Mouse (Mus musculus): ENCODE data around the gene Prom1. TPM values are rescaled to one million over a fixed set of nuclear protein-coding genes. Genes with fewer than 3 reads are reported as not detected.

Gene Prom1
- polyA plus RNA-seq, 1 experiment, result not detected

GRCm38 (mm10) chr5:44096996-44097395 is 4.8 kb downstream of the Prom1 start:
- no peak for TF ChIP-seq GATA1 (IDR thresholded peaks at IDR 0.05; ENCODE audit: low read length)

GRCm38 (mm10) chr5:44096106-44096505 is 5.7 kb downstream of the Prom1 start:
- TF ChIP-seq GATA1 (IDR thresholded peaks at IDR 0.05; ENCODE audit: low read length), result no peak

- no peak for TF ChIP-seq GATA1 (IDR thresholded peaks at IDR 0.05; ENCODE audit: low read length)
These were observed 6.1 kb downstream of the Prom1 start for GRCm38 (mm10) chr5:44095697-44096096.

- no peak for TF ChIP-seq GATA1 (IDR thresholded peaks at IDR 0.05; ENCODE audit: low read length)
These were observed 14.8 kb downstream of the Prom1 start for GRCm38 (mm10) chr5:44087034-44087433.

- no peak for TF ChIP-seq GATA1 (IDR thresholded peaks at IDR 0.05; ENCODE audit: low read length)
These were observed 16.0 kb downstream of the Prom1 start for GRCm38 (mm10) chr5:44085871-44086270.

GRCm38 (mm10) chr5:44081108-44081507 is 20.7 kb downstream of the Prom1 start:
- no peak for TF ChIP-seq GATA1 (IDR thresholded peaks at IDR 0.05; ENCODE audit: low read length)

GRCm38 (mm10) chr5:44080276-44081054 is 21.4 kb downstream of the Prom1 start:
- TF ChIP-seq GATA1 (IDR thresholded peaks at IDR 0.05; ENCODE audit: low read length), result no peak

GRCm38 (mm10) chr5:44075432-44075831 is 26.4 kb downstream of the Prom1 start:
- TF ChIP-seq GATA1 (IDR thresholded peaks at IDR 0.05; ENCODE audit: low read length), result no peak

GRCm38 (mm10) chr5:44073634-44074033 is 28.2 kb downstream of the Prom1 start:
- TF ChIP-seq GATA1 (IDR thresholded peaks at IDR 0.05; ENCODE audit: low read length), result no peak

- no peak for TF ChIP-seq GATA1 (IDR thresholded peaks at IDR 0.05; ENCODE audit: low read length)
These were observed 31.2 kb downstream of the Prom1 start for GRCm38 (mm10) chr5:44070529-44071133.

GRCm38 (mm10) chr5:44058258-44058657 is 43.6 kb downstream of the Prom1 start:
- no peak for TF ChIP-seq GATA1 (IDR thresholded peaks at IDR 0.05; ENCODE audit: low read length)

- no peak for TF ChIP-seq GATA1 (IDR thresholded peaks at IDR 0.05; ENCODE audit: low read length)
These were observed 51.6 kb downstream of the Prom1 start for GRCm38 (mm10) chr5:44050213-44050612.

GRCm38 (mm10) chr5:44049395-44049976 is 52.3 kb downstream of the Prom1 start:
- TF ChIP-seq GATA1 (IDR thresholded peaks at IDR 0.05; ENCODE audit: low read length), result no peak

GRCm38 (mm10) chr5:44048568-44049363 is 53.1 kb downstream of the Prom1 start:
- no peak for TF ChIP-seq GATA1 (IDR thresholded peaks at IDR 0.05; ENCODE audit: low read length)

- TF ChIP-seq GATA1 (IDR thresholded peaks at IDR 0.05; ENCODE audit: low read length), result no peak
These were observed 60.1 kb downstream of the Prom1 start for GRCm38 (mm10) chr5:44041725-44042124.

- no peak for TF ChIP-seq GATA1 (IDR thresholded peaks at IDR 0.05; ENCODE audit: low read length)
These were observed 60.8 kb downstream of the Prom1 start for GRCm38 (mm10) chr5:44041056-44041455.
